Mouse (Mus musculus) hematopoietic stem cell, adult 5-6 weeks (primary cell): ENCODE results near the gene Lipk. TPM values are rescaled to one million over a fixed set of nuclear protein-coding genes. Genes with fewer than 3 reads are reported as not detected.

ENCODE experiments used
- ATAC-seq, 2 experiments: fragments of 125-278 bp in 1 of 2; replicated peaks in 1 of 2; 2 replicates each; pipeline ENCODE4 v1.8.0; 2016 to 2017; ENCODE audit warnings: inconsistent platforms in 2 of 2, mild to moderate bottlenecking in 2 of 2, moderate number of reproducible peaks in 2 of 2, low read depth in 1 of 2, moderate TSS enrichment in 1 of 2; ENCODE audit not compliant: low FRiP score in 2 of 2, poor library complexity in 2 of 2, severe bottlenecking in 2 of 2, insufficient read depth in 1 of 2, low TSS enrichment in 1 of 2
- total RNA-seq: library from RNA; stranded (forward); fragments of 172-1452, 232-1000 nt; gene quantifications from 2 replicates; pipeline ENCODE4 v1.2.3, GENCODE M21; 2017

Gene Lipk
- total RNA-seq = not detected in 2 replicates

- ATAC-seq = no peak
Measured at GRCm38 (mm10) chr19:34008002-34008401, at the start of gene Lipk. Gene Lipk (plus strand): TSS chr19:34008290.

- ATAC-seq = no peak
Measured at GRCm38 (mm10) chr19:33960887-33961286, 47.2 kb upstream of the Lipk start, which contains the start of gene Lipf. Gene Lipf (plus strand): TSS chr19:33961187.

- no peak for ATAC-seq
Measured at GRCm38 (mm10) chr19:33979007-33979406, 29.1 kb upstream of the Lipk start.

- no peak for ATAC-seq
Measured at GRCm38 (mm10) chr19:33983043-33983442, 25.0 kb upstream of the Lipk start.

GRCm38 (mm10) chr19:34021440-34022172, 13.5 kb downstream of the Lipk start:
- ATAC-seq = peak in 1 of 2 experiments; percentile 65; a peak in 2 of 4 replicates

- no peak for ATAC-seq
Measured at GRCm38 (mm10) chr19:34022759-34023158, 14.7 kb downstream of the Lipk start.

GRCm38 (mm10) chr19:34039731-34040130, 31.6 kb downstream of the Lipk start:
- ATAC-seq = no peak

GRCm38 (mm10) chr19:34043008-34043407, 34.9 kb downstream of the Lipk start:
- no peak for ATAC-seq

GRCm38 (mm10) chr19:34049371-34050039, 41.4 kb downstream of the Lipk start:
- no peak for ATAC-seq

GRCm38 (mm10) chr19:34051502-34051901, 43.4 kb downstream of the Lipk start:
- no peak for ATAC-seq

- no peak for ATAC-seq
Measured at GRCm38 (mm10) chr19:34063547-34063946, 55.5 kb downstream of the Lipk start.

- no peak for ATAC-seq
Measured at GRCm38 (mm10) chr19:34064059-34064458, 56.0 kb downstream of the Lipk start.

- no peak for ATAC-seq
Measured at GRCm38 (mm10) chr19:34066779-34067472, 58.8 kb downstream of the Lipk start, which contains the start of gene Lipn. Gene Lipn (plus strand): TSS chr19:34067358.

GRCm38 (mm10) chr19:34074239-34074638, 66.1 kb downstream of the Lipk start:
- ATAC-seq = no peak

GRCm38 (mm10) chr19:34078130-34078529, 70.0 kb downstream of the Lipk start:
- ATAC-seq = no peak

GRCm38 (mm10) chr19:34089011-34089680, 81.1 kb downstream of the Lipk start:
- ATAC-seq = no peak

GRCm38 (mm10) chr19:34095381-34095780, 87.3 kb downstream of the Lipk start:
- ATAC-seq = no peak

GRCm38 (mm10) chr19:34096228-34096627, 88.1 kb downstream of the Lipk start:
- no peak for ATAC-seq
